Mouse (Mus musculus) gastrocnemius, adult 2 months (tissue): Measurements from ENCODE around the gene Gm10322. TPM values are rescaled to one million over a fixed set of nuclear protein-coding genes. Genes with fewer than 3 reads are reported as not detected.
A peak's percentile ranks its signal among the peaks of the same experiment; 100 is the strongest.

Source experiments
- DNase-seq: peaks from one replicate; pipeline ENCODE4 v3.0.0; 2022
- H3K27ac ChIP-seq: fragments of 200-600 bp; 2 replicates; pipeline ENCODE4 v1.8.1; 2022; ENCODE audit warnings: mild to moderate bottlenecking
- H3K4me3 ChIP-seq: fragments of 200-600 bp; 2 replicates; pipeline ENCODE4 v1.8.1; 2022; ENCODE audit warnings: mild to moderate bottlenecking, moderate library complexity
- CTCF ChIP-seq: fragments of 200-600 bp; IDR thresholded peaks from 2 replicates; pipeline ENCODE4 v1.8.1; 2022; ENCODE audit warnings: antibody characterized with exemption, mild to moderate bottlenecking, moderate library complexity
- intact Hi-C: fragments of 180-260 bp; cut with DNase I; formaldehyde crosslinking; loops from one replicate; pipeline ENCODE4 v1.15.1; 2025
- total RNA-seq, 2 experiments: library from RNA; stranded (reverse); gene quantifications; 2 replicates each; pipeline ENCODE4 v1.2.3; 2021

Gm10322 gene
- total RNA-seq, 2 experiments from 2014 or later = not detected

- no peak for DNase-seq
- Histone ChIP-seq H3K4me3 (no peak overlapping the region), H3K27ac (no peak overlapping the region)
- intact Hi-C loops = no loop called here
- TF ChIP-seq CTCF = no peak
Observed at GRCm38 (mm10) chr10:59581826-59582543, 33.9 kb upstream of the Gm10322 start.

DNA sequence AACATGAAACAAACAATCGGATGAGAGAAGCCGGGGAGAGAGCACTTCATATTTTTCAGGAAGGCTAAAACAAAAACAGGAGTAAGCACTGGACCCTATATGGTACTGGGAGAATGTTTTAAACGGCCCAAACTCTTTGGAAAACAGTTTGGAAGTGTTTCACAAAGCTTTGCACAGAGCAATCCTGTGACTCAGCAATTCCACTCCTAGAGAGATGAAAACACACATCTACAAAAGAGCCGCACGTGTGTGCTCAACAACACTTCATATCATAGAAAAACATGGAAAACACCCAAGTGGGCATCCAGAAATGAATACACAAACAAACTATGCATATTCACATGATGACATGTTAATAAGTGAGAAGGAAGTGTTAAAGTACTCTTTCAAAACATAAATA is 30.2 kb upstream of the Gm10322 start:
- Histone ChIP-seq H3K4me3 (no peak overlapping the region), H3K27ac (no peak overlapping the region)
- no peak for TF ChIP-seq CTCF
- intact Hi-C loops = no loop called here
- no peak for DNase-seq

DNA sequence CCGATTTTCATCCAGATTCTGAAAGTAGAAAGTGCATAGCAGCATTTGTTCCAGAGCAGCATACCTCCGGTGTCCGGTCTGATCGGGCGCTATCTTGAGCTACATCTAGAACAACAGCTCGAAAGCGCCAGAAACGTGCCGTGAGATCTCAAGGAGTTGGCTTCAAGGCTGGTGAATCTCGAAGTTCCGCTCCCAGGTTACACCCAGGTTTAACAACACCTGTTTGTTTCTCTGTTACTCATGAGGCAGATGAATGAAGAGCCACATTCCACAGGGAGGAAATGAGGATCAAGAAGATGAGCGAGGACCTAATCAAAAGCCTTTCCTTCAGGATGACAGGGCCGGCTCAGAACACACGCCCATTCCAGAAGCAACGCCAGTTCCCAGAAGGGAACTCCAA is 29.0 kb upstream of the Gm10322 start:
- TF ChIP-seq CTCF = no peak
- H3K27ac ChIP-seq = no peak overlapping the region
- DNase-seq = no peak
- H3K4me3 ChIP-seq = no peak overlapping the region
- intact Hi-C loops = no loop called here

GRCm38 (mm10) chr10:59588135-59588534 is 27.7 kb upstream of the Gm10322 start:
- intact Hi-C loops = no loop called here
- no peak for TF ChIP-seq CTCF
- no peak for DNase-seq
- Histone ChIP-seq H3K4me3 (no peak overlapping the region), H3K27ac (no peak overlapping the region)

GRCm38 (mm10) chr10:59589420-59589819 is 26.4 kb upstream of the Gm10322 start:
- TF ChIP-seq CTCF = no peak

GRCm38 (mm10) chr10:59589856-59590255 is 26.0 kb upstream of the Gm10322 start:
- no peak for TF ChIP-seq CTCF
- DNase-seq = no peak
- Histone ChIP-seq H3K4me3 (peak overlapping the region; percentile 17; the same call in 1 of the 2 replicates), H3K27ac (no peak overlapping the region)
- intact Hi-C loops = no loop called here

More at GRCm38 (mm10) chr10:59589420-59589819, 26.4 kb upstream of the Gm10322 start:
- peak overlapping the region; percentile 17; the same call in 1 of the 2 replicates for H3K4me3 ChIP-seq
- H3K27ac ChIP-seq = no peak overlapping the region
- DNase-seq = no peak
- intact Hi-C loops = no loop called here

- no peak for TF ChIP-seq CTCF
- intact Hi-C loops = no loop called here
- Histone ChIP-seq H3K4me3 (no peak overlapping the region), H3K27ac (no peak overlapping the region)
- no peak for DNase-seq
Observed at GRCm38 (mm10) chr10:59590606-59591005, 25.3 kb upstream of the Gm10322 start.

- peak; percentile 66 for DNase-seq
- intact Hi-C loops = no loop called here
- no peak overlapping the region for H3K4me3 ChIP-seq
- peak overlapping the region; percentile 56; the same call in 1 of the 2 replicates for H3K27ac ChIP-seq
- 0 out of 2 replicates have a peak, but pooled peaks have one; percentile 3 for TF ChIP-seq CTCF
Observed at GRCm38 (mm10) chr10:59593826-59594570, 21.9 kb upstream of the Gm10322 start.

DNA sequence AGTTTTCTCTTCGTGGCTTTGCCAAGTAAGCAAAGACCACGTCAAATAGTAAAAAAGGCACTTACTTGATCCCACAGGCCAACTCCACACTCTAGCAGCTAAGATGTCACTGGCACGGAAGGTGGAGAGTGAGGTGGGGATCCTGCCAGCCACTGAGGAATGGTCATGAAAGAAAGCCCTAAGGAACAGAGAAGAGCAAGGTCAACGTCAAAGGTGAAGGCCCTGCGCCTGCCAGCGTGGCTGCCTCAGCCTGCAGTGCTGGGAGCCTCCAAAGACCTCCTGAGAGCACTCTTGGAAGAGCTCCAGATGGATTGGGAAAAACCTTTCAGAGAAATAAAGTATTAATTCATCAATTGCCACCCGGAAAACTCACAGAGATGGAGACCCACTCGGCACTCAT is 15.3 kb upstream of the Gm10322 start:
- peak; percentile 44 for DNase-seq
- intact Hi-C loops = no loop called here
- Histone ChIP-seq H3K4me3 (no peak overlapping the region), H3K27ac (peak overlapping the region; percentile 65)
- no peak for TF ChIP-seq CTCF

DNA sequence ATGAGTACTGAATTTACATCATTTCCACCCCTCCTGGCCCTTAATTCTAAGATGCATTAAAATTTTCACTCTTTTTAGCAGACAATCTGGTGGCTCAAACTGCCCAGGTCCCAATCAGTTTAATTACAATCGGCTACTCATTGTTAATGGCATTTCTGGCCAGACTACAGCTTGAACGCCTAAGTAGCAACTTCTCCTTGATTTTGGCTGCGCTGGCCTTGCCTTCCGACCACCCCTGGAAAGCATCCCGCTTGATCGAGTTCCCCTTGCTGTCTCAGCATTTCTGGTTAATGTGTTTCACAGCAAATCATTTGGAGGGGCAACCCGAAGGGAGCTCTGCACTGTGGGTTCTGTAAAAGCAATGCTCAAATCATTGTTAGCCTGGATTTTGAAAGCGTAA is 13.8 kb upstream of the Gm10322 start:
- no peak for TF ChIP-seq CTCF
- H3K4me3 ChIP-seq = no peak overlapping the region
- DNase-seq = no peak
- no peak overlapping the region for H3K27ac ChIP-seq
- intact Hi-C loops = no loop called here

DNA sequence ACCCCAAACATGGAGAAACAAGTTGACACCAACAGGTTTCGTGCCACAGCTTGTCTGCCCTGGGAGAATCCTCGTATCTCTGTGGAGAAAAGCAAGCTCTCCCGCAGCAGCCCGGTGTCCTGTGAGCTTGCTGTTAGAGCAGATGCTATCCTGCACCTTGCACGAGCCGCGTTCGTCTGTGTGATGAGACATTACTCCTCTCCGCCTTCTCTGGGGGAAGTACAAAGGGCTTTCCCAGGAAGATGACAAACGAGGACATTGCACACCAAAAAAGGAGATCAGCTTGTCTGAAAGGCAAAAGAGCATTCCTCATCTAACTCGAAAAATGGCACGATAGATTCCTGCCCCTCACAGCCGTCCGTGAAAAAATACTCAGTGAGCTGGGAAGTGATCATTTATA is 13.0 kb upstream of the Gm10322 start:
- no peak for TF ChIP-seq CTCF
- no peak overlapping the region for H3K4me3 ChIP-seq
- peak overlapping the region; percentile 20; the same call in 1 of the 2 replicates for H3K27ac ChIP-seq
- DNase-seq = no peak
- intact Hi-C loops = no loop called here

DNA sequence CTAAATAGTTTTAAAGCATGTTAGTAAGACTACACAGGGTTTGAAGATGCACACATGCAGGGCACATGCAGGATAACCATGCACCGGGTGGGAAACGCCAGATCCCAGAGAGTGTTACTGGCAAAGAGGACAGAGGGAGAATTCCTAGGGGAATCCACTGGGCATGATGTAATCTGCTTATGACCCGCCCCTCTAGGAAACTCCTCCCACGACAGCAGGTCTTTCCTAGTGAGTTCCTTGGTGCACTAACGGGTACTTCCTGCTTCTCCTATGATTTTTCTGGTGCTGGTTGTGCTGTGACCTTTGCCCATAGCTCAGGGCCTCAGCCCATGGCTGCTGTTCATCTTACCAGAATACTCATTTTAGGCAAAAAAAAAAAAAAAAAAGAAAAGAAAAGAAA is 12.0 kb upstream of the Gm10322 start:
- no peak for TF ChIP-seq CTCF
- DNase-seq = no peak
- intact Hi-C loops = no loop called here
- Histone ChIP-seq H3K4me3 (no peak overlapping the region), H3K27ac (no peak overlapping the region)

DNA sequence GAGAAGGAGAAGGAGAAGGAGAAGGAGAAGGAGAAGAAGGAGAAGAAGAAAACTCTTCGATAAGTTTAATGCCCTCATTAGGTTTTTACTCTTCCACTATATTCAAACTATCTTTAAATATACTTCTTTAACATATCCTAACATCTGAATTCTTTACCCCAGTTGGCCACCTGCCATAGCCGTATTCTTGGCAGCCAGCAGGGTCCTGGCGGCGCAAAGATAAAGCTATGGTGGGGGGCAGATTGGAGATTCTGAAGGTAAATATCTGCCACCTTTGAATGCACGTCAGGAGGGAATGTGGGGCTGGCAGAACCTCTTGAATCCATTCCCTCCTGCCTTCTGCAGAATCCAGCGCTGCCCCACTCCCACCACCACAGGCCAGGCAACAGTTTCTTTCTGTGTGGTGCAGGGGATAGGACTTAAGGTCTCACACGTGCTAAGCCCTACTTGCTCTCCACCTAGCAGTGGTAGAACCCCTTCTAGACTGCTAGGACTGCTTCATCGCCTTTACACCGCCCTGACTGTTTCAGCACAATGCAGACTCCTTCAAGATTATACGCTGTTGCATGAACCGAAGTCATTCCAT is 10.9 kb upstream of the Gm10322 start:
- intact Hi-C loops = no loop called here
- DNase-seq = no peak
- TF ChIP-seq CTCF = no peak
- no peak overlapping the region for H3K4me3 ChIP-seq
- H3K27ac ChIP-seq = no peak overlapping the region
